Mouse (Mus musculus) adrenal gland, postnatal 36 days (tissue): Measurements from ENCODE around the gene Gucy1a1. TPM values are rescaled to one million over a fixed set of nuclear protein-coding genes. Genes with fewer than 3 reads are reported as not detected.
"Not testable (repeated sequence)": the region's sequence is repeated elsewhere in the genome, so short reads cannot be mapped to it uniquely, and the experiment has no call there.

Source experiments
- DNase-seq, 2 experiments: peaks; one replicate each; pipeline ENCODE4 v3.0.0; 2021; ENCODE audit warnings: mixed read lengths in 1 of 2
- long read RNA-seq, 2 experiments: library from polyadenylated mRNA; stranded (forward); transcript quantifications; one replicate each; pipeline ENCODE4 v2.0.0; 2021; ENCODE audit warnings: borderline sequencing depth in 2 of 2
- total RNA-seq, 2 experiments: library from RNA; stranded (reverse); gene quantifications; 2 replicates each; pipeline ENCODE4 v1.2.3; 2021

The Gucy1a1 gene
- 10 to 100 TPM; 20.7 to 22.7 TPM for total RNA-seq
- long read RNA-seq, experiment 1, full-length matches to known transcripts: 3 of 10 reads
- long read RNA-seq, experiment 1, partial matches to known transcripts: 0 of 10 reads
- long read RNA-seq, experiment 1, other reads (novel, unspliced or antisense): 7 of 10 reads
- long read RNA-seq, experiment 2, full-length matches to known transcripts: 3 of 3 reads
- long read RNA-seq, experiment 2, partial matches to known transcripts: 0 of 3 reads
- long read RNA-seq, experiment 2, other reads (novel, unspliced or antisense): 0 of 3 reads

DNA sequence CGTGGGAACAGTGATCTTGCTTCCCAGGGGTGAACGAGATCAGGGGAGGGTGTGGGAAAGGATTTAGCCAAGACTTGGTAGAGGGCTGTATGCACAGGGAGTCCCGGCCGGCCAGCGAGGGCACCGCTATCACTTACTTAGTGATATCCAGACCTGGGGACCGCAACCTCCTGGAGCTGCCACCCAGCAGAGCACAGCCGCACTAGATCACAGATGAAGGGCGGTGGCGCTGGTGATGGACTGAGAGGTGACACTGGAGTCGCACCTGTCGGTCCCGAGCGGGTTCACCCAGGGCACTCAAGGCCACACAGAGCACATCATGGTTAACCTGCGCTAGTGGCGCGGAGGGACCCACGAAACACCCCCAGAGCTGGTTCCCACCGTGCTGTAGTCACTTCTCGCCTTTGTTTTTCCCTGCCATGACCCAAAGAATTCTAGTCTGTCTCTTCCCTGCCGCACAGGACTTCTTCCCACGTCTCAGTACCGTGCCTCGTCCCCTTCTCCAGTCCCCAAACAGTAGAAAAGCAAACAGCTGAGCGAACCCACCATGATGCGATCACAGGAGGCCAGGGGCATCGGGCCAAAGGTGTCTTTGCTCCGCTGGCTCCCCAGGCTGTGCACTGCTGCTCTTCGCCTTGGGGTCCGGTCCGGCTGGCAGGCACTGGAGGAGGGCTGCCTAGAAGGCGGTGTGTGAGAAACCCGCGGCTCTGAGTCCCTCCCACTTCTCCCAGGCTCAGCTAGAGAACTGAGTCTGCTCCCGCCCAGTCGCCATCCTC lies at the start of gene Gucy1a1:
Gucy1a1 (minus strand) TSS at position 664 of the 776 bp plus-strand sequence.
- DNase-seq: peak; percentile 30 to 50

GRCm38 (mm10) chr3:82191559-82192245 lies 46.1 kb upstream of the Gucy1a1 start:
- no peak for DNase-seq

DNA sequence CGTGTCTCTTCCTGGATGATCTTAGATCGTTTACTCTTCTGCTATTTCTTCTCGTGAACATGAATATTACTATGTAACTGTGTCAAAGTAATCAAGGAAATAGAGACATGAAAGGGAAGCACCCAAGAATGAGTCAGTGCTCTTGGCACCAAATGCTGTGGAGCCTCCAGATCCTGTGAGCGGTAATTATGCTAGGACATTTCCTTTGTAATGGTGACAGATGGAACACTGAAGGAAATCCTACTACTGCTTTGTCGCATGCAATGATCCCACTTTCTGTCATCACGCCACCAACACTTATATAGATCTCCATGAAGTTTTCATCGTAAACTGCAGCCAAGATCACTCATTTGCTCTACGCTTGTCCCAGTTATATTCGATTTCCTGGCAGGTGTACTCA lies 40.0 kb upstream of the Gucy1a1 start:
- no peak for DNase-seq

DNA sequence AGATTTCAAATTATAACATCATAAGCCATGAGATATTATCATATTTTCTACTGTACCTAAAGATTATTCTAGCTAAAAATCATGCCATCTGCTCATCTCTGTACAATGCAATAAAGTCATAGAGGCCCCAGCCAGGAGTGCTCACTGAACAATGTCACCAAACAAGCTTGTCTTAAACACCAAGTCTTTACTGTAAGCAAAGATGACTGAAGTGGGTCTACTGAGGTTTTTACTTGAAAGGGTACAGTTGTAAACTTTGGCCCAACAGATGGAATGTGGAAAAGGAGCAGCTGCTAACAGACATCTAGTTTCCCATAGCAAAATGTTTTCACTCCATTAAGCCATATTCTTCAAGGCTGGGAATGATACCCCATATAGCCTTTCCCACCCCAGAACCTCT lies 35.9 kb upstream of the Gucy1a1 start:
- DNase-seq: no peak

DNA sequence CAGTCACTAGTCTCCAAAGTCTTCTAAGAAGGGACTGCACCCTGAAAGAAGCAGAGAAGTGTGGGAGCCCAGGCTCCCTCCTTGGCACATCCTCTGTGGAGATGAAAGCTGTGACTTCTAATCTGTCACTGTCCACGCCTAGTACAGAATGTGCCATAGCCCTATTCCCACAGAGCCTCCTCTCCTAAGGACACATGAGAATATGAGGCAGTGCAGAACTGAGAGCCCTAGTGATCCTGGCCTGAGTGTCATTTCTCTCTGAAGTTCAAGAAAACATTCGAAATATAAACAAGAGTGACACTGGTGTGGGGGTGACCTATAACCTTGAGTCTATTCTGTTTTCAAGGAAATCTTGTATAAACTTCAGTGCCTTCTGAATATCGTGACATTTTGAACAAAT lies 34.7 kb upstream of the Gucy1a1 start:
- no peak for DNase-seq

GRCm38 (mm10) chr3:82175501-82175900 lies 29.9 kb upstream of the Gucy1a1 start:
- DNase-seq: no peak

- no peak for DNase-seq
These were observed 21.5 kb upstream of the Gucy1a1 start for GRCm38 (mm10) chr3:82167064-82167463.

DNA sequence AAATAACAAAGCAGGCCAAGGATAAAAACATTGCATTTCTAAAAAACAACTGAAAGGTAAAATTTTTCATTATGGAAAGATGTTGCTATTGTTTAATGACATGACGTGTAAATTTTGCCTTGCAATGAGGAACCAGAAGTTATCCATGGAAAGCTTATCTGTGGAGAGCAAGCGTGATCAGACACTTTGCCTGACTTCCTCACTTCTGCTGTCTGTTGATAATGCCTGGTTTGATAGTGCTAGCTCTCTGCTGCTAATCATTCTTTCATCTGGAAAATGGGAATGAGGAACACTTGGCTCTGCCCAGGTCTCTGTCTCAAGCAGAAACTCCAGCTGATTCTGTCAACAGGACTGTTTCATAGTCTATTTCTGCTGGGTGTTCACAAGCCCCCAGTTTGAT lies 20.3 kb upstream of the Gucy1a1 start:
- DNase-seq: no peak

DNA sequence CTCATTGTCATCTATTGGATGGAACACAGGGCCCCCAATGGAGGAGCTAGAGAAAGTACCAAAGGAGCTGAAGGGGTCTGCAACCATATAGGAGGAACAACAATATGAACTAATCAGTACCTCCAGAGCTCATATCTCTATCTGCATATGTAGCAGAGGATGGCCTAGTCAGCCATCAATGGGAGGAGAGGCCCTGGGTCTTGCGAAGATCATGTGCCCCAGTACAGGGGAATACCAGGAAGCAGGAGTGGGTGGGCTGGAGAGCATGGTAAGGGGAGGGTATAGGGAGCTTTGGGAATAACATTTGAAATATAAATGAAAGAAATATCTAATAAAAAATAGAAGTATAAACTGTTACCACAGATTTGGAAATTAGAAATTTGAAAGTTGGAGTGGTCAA lies 17.4 kb upstream of the Gucy1a1 start:
- DNase-seq: not testable (repeated sequence)

DNA sequence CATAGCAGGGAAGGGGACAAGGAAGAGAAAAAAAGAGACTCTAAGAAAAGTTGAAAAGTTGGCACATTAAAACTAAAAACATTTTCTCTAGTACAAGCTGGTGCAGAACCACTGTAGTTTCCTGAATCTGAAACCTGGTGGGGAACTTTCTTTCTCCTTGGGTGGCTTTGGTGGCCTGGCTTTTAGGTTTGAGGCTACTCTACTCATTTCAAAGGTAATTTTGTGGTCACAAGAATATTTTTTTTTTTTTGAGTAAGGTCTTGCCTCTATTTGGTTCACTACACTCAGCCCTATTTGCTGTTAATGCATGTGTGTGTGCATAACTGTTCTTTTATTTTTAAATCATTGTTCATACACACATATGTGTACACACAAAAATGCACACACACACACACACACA lies 389 bp upstream of the Gucy1a1 start:
- DNase-seq: no peak

GRCm38 (mm10) chr3:82144725-82145125 lies 864 bp downstream of the Gucy1a1 start:
- DNase-seq: peak in 1 of 2 experiments; percentile 4

DNA sequence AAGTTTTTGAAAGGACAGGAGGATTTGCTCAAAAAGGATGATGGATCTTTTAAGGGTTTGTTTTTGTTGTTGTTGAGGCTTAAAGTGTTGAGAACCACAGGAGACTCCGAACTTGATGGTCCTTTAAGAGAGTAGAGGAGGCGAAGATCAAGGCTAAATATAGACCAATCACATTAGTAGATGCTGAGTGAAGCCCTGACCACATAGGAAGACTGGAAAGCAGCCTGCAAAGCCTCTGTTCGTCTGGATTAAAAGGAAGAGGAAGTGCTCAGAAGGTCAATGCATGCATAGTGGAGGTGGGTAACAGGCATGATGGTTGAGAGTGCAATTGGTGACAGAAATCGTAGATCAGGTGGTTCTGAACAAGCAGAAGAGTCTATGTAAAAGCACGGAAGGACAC lies 4.8 kb downstream of the Gucy1a1 start:
- DNase-seq: no peak

DNA sequence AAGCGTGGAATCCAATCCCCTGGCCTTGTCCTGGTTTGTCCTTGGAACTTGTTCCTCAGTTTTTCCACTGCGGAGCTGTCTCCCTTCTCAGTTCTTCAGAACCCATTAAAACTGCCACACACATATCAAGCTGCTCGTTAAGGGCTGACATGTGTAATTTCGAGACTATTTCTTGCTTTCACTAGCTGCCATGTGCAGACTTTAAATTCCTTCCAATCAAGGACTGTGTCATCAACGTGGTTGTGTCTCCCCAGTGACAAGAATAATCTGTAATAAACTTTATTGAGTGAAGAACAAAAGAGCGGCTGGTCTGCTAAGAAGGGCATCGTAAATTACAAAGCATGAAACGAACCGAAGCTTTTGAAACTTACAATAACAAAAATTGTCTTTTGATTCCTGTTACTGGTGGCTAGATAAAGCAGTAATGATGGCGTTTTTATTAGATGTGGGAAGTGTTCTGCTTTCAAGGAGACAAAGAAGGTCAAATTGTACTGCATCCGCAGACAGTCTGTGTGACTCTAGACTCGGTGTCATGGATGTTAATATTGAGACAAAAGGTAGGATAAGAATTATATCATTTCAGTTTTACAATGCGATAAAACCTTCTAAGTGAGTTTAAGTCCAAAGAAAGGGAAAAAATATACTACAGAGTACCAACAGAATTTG lies 7.5 kb downstream of the Gucy1a1 start:
- DNase-seq: no peak

DNA sequence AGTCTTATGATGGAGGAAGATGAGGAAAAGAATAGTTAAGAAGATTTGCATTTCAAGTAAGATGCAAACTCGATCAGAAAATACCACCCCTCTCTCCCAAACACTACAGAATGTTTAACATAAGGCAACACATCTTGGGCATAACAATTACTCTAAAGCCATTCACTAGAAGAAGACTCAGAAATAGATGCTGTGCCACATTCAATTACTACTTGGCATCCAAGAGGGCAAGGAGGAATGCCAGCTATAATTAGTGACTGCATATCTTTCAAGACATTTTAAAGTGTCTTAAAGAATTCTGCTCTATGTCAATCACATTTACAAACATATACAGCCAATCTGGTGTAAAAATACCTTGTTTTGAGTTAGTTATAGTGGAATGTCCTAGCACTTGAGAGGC lies 10.1 kb downstream of the Gucy1a1 start:
- no peak for DNase-seq

DNA sequence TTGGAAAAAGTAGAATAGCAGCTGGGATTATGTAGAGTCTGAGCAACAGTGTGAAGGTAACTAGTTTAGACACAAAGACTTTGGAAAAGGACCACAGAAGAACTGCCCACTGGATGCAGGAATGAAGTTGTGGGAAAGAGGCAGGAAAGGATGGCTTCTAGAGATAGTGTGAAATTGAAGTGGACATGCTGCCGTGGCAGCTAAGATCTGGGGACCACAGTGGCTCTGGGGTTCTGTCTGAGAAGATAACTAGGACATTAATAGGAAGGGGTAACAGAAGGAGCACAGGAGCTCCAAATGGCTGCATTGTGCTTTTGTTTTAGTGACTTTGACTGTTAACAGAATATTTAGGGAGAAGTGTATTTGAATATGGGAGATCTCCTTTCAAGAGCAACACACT lies 16.3 kb downstream of the Gucy1a1 start:
- DNase-seq: no peak

GRCm38 (mm10) chr3:82124567-82124966 lies 21.0 kb downstream of the Gucy1a1 start:
- no peak for DNase-seq

GRCm38 (mm10) chr3:82118916-82119315 lies 26.7 kb downstream of the Gucy1a1 start:
- DNase-seq: no peak

- peak; percentile 8 to 24 for DNase-seq
These were observed 33.1 kb downstream of the Gucy1a1 start for GRCm38 (mm10) chr3:82112439-82112838.

DNA sequence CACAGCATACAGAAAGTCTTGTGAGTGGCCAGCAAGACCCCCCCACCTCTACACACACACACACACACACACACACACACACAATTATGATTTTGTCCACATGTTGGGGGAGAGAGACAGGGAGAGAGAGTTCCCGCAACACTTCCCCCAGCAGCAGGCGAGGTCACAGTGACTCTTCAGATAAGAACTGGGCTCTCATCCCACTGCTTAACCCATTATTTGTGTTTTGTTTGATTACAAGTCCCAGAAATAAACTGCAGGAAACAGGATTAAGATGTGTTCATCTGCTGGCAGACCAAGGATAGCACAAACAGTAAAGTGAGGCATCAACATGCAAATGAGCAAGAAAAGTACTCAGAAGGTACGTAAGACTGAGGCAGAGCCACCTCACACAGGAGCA lies 33.6 kb downstream of the Gucy1a1 start:
- peak in 1 of 2 experiments; percentile 35 for DNase-seq

DNA sequence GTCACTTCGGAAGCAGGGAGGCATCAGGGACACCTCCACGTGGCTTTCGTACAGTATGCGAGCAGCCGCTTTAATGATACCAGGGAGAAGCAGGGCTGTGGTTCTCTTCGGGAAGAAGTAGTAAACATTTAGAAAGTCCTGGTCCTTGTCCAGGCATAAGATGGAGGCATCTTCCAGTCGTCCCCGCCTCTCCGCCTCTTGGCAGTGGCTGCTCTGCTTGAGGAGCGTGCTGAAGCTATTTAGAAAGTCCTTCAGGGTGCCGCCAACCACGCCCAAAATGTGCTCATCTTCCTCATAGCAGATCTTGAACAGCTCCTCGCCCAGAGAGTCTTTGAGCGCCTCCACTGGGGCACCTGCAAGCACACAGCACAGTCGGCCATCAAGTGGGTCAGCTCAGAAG lies 36.6 kb downstream of the Gucy1a1 start:
- DNase-seq: no peak

DNA sequence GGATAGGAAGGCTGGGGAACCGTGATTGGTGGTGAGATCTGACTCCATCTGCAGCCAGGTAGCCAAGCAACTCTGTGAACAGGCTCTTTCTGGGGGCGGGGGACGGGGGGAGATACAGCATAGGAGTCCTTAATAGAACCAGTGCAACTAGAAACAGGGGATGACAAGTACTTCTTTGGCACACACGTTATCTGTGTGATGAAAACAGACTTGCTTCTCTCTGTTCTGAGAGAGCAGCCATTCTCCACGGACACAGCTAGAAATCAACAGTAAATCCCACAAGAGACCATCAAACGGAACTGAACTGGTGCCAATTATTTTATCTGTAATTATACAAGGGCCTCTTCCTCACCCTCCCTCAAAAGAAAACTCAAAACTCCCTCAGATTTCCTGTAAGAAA lies 41.4 kb downstream of the Gucy1a1 start:
- no peak for DNase-seq

DNA sequence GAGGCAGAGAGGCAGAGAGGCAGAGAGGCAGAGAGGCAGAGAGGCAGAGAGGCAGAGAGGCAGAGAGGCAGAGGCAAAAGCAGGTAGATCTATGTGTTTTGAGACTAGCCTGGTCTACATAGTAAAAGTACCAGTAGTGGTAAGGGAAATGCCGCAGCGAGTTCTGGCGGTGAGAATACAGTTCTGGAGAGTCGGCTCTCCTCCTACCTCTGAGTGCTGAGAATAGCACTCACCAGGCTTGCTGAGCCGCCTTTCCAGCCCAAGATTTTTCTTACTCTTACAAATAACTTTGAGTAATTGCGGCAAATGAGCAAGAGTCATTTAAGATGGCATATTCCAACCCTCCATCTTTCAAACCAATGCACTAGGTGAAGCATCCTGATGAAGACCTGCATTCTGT lies 46.5 kb downstream of the Gucy1a1 start:
- DNase-seq: no peak

GRCm38 (mm10) chr3:82096801-82097200 lies 48.8 kb downstream of the Gucy1a1 start:
- DNase-seq: no peak
